Mouse (Mus musculus) granulocyte monocyte progenitor cell, adult 5-6 weeks (primary cell): Measurements from ENCODE around the gene Plcb3. TPM values are rescaled to one million over a fixed set of nuclear protein-coding genes. Genes with fewer than 3 reads are reported as not detected.

ENCODE experiments used
- ATAC-seq: replicated peaks from 2 replicates; pipeline ENCODE4 v1.8.0; 2016; ENCODE audit warnings: mild to moderate bottlenecking, moderate TSS enrichment, inconsistent platforms; ENCODE audit not compliant: poor library complexity, severe bottlenecking
- total RNA-seq, 2 experiments: library from RNA; stranded (forward) in 1 of 2; stranded (reverse) in 1 of 2; fragments of 200-712, 200-1000 nt in 1 of 2; fragments of >200 nt in 1 of 2; fragmentation: Nextera tagmentation in 1 of 2; gene quantifications; 2 replicates each; pipeline ENCODE4 v1.2.3; 2014 to 2017

The Plcb3 gene
- total RNA-seq, 2 experiments from 2014 or later = 8.0 to 10.9 TPM

- ATAC-seq = no peak
Measured at GRCm38 (mm10) chr19:6909021-6909420, 67.2 kb downstream of the Plcb3 start.

DNA sequence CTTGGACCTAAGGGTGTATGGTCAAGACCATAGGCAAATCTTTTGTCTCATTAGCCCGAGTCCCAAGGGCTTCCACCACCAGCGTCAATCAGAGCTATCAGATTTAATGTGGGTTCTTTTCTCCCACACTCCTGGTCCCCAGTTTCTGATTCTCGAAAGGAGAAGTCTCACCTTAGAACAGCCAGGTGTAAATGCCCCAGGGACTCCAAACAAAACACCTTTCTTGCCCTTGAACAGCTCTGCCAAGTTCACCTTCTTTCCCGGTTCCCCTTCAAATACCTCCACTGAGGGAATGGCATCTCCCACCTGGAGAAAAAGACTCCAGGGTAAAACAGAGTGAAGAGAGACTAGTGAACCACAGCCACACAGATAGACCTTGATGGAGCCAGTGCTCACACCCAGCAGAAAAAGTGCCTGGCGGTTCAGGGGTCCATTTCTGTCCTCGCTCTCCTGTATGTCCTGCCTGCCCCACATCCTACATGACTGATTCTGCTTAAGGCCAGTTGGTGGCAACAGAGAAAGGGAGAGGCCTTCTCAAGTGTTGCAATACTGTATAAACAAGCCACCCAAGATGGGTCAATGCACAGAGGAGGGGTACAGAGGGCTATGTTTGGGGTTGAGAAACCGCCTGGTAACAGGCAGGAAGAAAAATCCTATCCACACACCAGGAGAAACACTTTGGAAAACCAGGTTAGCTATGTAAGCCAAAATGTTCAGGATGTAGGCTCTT is 68.3 kb downstream of the Plcb3 start:
- ATAC-seq = peak; percentile 27; the same call in 1 of the 2 replicates

GRCm38 (mm10) chr19:6907094-6907493 is 69.2 kb downstream of the Plcb3 start:
- ATAC-seq = no peak

DNA sequence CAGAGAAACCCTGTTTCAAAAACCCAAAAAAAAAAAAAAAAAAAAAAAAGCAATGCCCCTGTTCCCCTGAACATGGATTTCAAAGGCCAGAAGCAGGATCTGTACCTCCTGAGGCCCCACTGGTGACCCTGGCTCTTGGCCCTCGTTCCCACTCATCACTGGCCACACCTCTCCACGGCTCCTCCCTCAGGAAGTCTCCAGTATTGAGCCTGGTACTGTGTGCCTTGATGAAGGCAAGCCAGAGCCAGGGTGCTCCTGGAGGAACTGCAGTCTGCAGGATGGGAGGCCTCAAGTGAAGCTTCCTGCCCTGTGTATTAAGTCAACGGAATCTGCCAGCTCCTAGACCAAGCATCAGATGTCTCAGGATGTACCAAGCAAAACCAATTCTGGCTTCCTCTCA is 70.1 kb downstream of the Plcb3 start:
- no peak for ATAC-seq

DNA sequence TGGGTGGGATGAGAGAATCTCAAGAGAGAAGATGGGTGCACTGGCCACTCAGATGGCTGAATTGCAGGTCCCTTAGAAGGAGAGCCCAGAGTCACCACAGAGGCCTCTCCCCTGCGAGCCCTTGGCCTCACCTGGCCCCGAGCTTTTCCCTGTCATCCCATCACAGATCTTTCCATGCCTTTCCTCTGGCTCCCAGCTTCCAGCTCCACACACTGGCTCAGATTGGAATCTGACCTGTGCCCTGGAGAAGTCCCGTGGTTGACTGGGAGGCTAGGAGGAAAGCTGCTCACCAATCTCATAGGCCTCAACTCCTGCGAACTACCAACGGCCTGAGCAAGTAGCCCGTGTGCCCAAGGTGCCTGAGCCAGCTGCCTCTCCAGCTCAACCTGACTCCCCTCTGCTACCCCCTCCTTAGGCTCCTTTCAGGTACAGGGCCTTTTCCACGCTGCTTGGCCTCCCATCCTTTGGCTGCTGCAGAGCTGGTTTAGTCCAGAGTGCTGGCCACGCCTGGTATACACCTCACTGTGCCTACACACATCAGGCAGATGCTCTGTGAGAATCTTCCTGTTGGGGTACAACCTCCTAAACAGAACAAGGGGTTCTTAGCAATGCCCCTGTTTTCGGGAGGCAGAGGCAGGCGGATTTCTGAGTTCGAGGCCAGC is 70.6 kb downstream of the Plcb3 start:
- ATAC-seq = no peak

GRCm38 (mm10) chr19:6904846-6905245 is 71.4 kb downstream of the Plcb3 start:
- ATAC-seq = no peak

DNA sequence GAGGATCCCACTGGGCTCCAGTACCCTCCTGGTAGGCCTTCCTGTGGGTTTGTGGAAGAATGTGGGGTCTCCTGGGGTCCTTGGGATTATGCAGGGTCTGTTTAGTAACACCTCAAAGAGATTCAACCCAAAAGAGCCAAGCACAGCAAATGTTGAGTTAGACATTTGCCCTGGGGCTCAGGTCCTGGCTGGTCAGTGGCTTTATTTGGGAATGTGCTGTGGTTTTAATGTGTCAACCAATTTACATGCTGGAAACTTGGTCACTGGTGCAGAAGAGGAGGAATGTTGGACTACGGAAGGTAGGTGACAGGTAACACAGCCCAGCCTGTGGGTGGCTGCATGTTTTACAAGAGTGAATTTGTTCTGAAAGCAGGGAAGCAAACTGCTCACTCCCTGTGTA is 73.2 kb downstream of the Plcb3 start:
- ATAC-seq = no peak

Other genes starting within 250 kb of the Plcb3 start
- gene Rps6ka4, start 135.8 kb downstream of the Plcb3 start, total RNA-seq (2014; fragmentation: Nextera tagmentation) = 2.8 and 13.3 TPM in 2 replicates
- 3.9 and 8.1 TPM in 2 replicates for gene Rps6ka4, start 135.8 kb downstream of the Plcb3 start, total RNA-seq (2017)
- 17.8 and 22.6 TPM in 2 replicates for gene Ccdc88b, start 118.3 kb downstream of the Plcb3 start, total RNA-seq (2014; fragmentation: Nextera tagmentation)
- gene Ccdc88b, start 118.3 kb downstream of the Plcb3 start, total RNA-seq (2017) = 53.1 and 58.0 TPM in 2 replicates
- 149 and 152 TPM in 2 replicates for gene Trmt112, start 66.8 kb downstream of the Plcb3 start, total RNA-seq (2014; fragmentation: Nextera tagmentation)
- gene Trmt112, start 66.8 kb downstream of the Plcb3 start, total RNA-seq (2017) = 156 and 160 TPM in 2 replicates
- 352 and 419 TPM in 2 replicates for gene Prdx5, start 66.4 kb downstream of the Plcb3 start, total RNA-seq (2014; fragmentation: Nextera tagmentation)
- gene Prdx5, start 66.4 kb downstream of the Plcb3 start, total RNA-seq (2017) = 522 and 534 TPM in 2 replicates
- 10.7 and 29.3 TPM in 2 replicates for gene Esrra, start 54.7 kb downstream of the Plcb3 start, total RNA-seq (2014; fragmentation: Nextera tagmentation)
- gene Esrra, start 54.7 kb downstream of the Plcb3 start, total RNA-seq (2017) = 15.5 and 18.6 TPM in 2 replicates
- 3.0 TPM in 1 of 2 replicates, not detected in the other for gene Catsperz, start 51.1 kb downstream of the Plcb3 start, total RNA-seq (2014; fragmentation: Nextera tagmentation)
- 2.8 and 4.5 TPM in 2 replicates for gene Catsperz, start 51.1 kb downstream of the Plcb3 start, total RNA-seq (2017)
- not detected in 2 replicates for gene Kcnk4, start 42.0 kb downstream of the Plcb3 start, total RNA-seq (2014; fragmentation: Nextera tagmentation)
- gene Kcnk4, start 42.0 kb downstream of the Plcb3 start, total RNA-seq (2017) = not detected in 2 replicates
- 26.7 and 34.5 TPM in 2 replicates for gene Bad, start 34.6 kb downstream of the Plcb3 start, total RNA-seq (2014; fragmentation: Nextera tagmentation)
- gene Bad, start 34.6 kb downstream of the Plcb3 start, total RNA-seq (2017) = 48.8 and 69.0 TPM in 2 replicates
- gene Gpr137, start 34.0 kb downstream of the Plcb3 start, total RNA-seq (2014; fragmentation: Nextera tagmentation) = 15.0 and 18.5 TPM in 2 replicates
- gene Gpr137, start 34.0 kb downstream of the Plcb3 start, total RNA-seq (2017) = 14.9 and 15.8 TPM in 2 replicates
- 194 and 276 TPM in 2 replicates for gene Ppp1r14b, start 1.5 kb downstream of the Plcb3 start, total RNA-seq (2014; fragmentation: Nextera tagmentation)
- gene Ppp1r14b, start 1.5 kb downstream of the Plcb3 start, total RNA-seq (2017) = 94.5 and 105 TPM in 2 replicates
- gene Fkbp2, start 4.0 kb upstream of the Plcb3 start, total RNA-seq (2014; fragmentation: Nextera tagmentation) = 98.9 and 160 TPM in 2 replicates
- gene Fkbp2, start 4.0 kb upstream of the Plcb3 start, total RNA-seq (2017) = 173 and 197 TPM in 2 replicates
- gene Vegfb, start 11.2 kb upstream of the Plcb3 start, total RNA-seq (2014; fragmentation: Nextera tagmentation) = 27.6 and 35.2 TPM in 2 replicates
- gene Vegfb, start 11.2 kb upstream of the Plcb3 start, total RNA-seq (2017) = 6.2 and 7.4 TPM in 2 replicates
- gene Dnajc4, start 16.1 kb upstream of the Plcb3 start, total RNA-seq (2014; fragmentation: Nextera tagmentation) = 6.4 and 16.5 TPM in 2 replicates
- 7.9 and 11.8 TPM in 2 replicates for gene Dnajc4, start 16.1 kb upstream of the Plcb3 start, total RNA-seq (2017)
- gene Nudt22, start 19.6 kb upstream of the Plcb3 start, total RNA-seq (2014; fragmentation: Nextera tagmentation) = 8.5 and 14.4 TPM in 2 replicates
- 3.4 and 14.5 TPM in 2 replicates for gene Nudt22, start 19.6 kb upstream of the Plcb3 start, total RNA-seq (2017)
- gene Trpt1, start 19.7 kb upstream of the Plcb3 start, total RNA-seq (2014; fragmentation: Nextera tagmentation) = 3.0 TPM in 1 of 2 replicates, not detected in the other
- gene Trpt1, start 19.7 kb upstream of the Plcb3 start, total RNA-seq (2017) = 0.21 and 0.60 TPM in 2 replicates
- 103 and 119 TPM in 2 replicates for gene Fermt3, start 43.0 kb upstream of the Plcb3 start, total RNA-seq (2014; fragmentation: Nextera tagmentation)
- 182 and 230 TPM in 2 replicates for gene Fermt3, start 43.0 kb upstream of the Plcb3 start, total RNA-seq (2017)
- 162 and 187 TPM in 2 replicates for gene Stip1, start 63.5 kb upstream of the Plcb3 start, total RNA-seq (2014; fragmentation: Nextera tagmentation)
- 246 and 270 TPM in 2 replicates for gene Stip1, start 63.5 kb upstream of the Plcb3 start, total RNA-seq (2017)
- gene Macrod1, start 80.3 kb upstream of the Plcb3 start, total RNA-seq (2014; fragmentation: Nextera tagmentation) = 7.8 and 13.6 TPM in 2 replicates
- 4.5 and 6.3 TPM in 2 replicates for gene Macrod1, start 80.3 kb upstream of the Plcb3 start, total RNA-seq (2017)
- not detected in 2 replicates for gene Flrt1, start 129.3 kb upstream of the Plcb3 start, total RNA-seq (2014; fragmentation: Nextera tagmentation)
- gene Flrt1, start 129.3 kb upstream of the Plcb3 start, total RNA-seq (2017) = not detected in 2 replicates
- gene Otub1, start 229.8 kb upstream of the Plcb3 start, total RNA-seq (2014; fragmentation: Nextera tagmentation) = 61.0 and 61.2 TPM in 2 replicates
- gene Otub1, start 229.8 kb upstream of the Plcb3 start, total RNA-seq (2017) = 63.0 and 69.0 TPM in 2 replicates
- 854 and 878 TPM in 2 replicates for gene Cox8a, start 241.1 kb upstream of the Plcb3 start, total RNA-seq (2014; fragmentation: Nextera tagmentation)
- gene Cox8a, start 241.1 kb upstream of the Plcb3 start, total RNA-seq (2017) = 563 and 615 TPM in 2 replicates